Mouse (Mus musculus) midbrain, embryonic 14.5 days (tissue): ENCODE measurements at regions not wholly inside any gene's neighbourhood (a gene's known extent, or its start where the extent isn't known, plus 50 kb on each side); places are given as distances from the start of the nearest gene placed in this dataset.

ENCODE experiments used
- ATAC-seq: fragments of 200-750 bp; cut with Nextera tagmentation; 2 replicates; pipeline ENCODE4 v1.8.0; 2017; ENCODE audit warnings: moderate number of reproducible peaks, moderate library complexity; ENCODE audit not compliant: low FRiP score, low TSS enrichment
- DNase-seq: peaks from one replicate; pipeline ENCODE4 v3.0.0-alpha.2; 2015
- H3K27ac ChIP-seq: fragments of 300-500 bp; sonication (generic); replicated peaks from 2 replicates; pipeline ENCODE4 v1.5.1; 2014; ENCODE audit warnings: mild to moderate bottlenecking, low read depth, low read length, moderate library complexity
- H3K27me3 ChIP-seq: fragments of 300-500 bp; sonication (generic); 2 replicates; pipeline ENCODE4 v1.6.1; 2014; ENCODE audit warnings: low read length, control low read depth, mixed read lengths; ENCODE audit not compliant: control insufficient read depth, insufficient read depth
- H3K36me3 ChIP-seq: fragments of 300-500 bp; sonication (generic); 2 replicates; pipeline ENCODE4 v1.6.1; 2014; ENCODE audit warnings: low read length, control low read depth; ENCODE audit not compliant: control insufficient read depth, insufficient read depth
- H3K4me1 ChIP-seq: fragments of 300-500 bp; sonication (generic); 2 replicates; pipeline ENCODE4 v1.6.1; 2014; ENCODE audit warnings: mild to moderate bottlenecking, antibody characterized with exemption, low read length, control low read depth; ENCODE audit not compliant: control insufficient read depth, insufficient read depth
- H3K4me2 ChIP-seq: fragments of 300-500 bp; sonication (generic); 2 replicates; pipeline ENCODE4 v1.6.1; 2014; ENCODE audit warnings: mild to moderate bottlenecking, low read length, moderate library complexity
- H3K4me3 ChIP-seq: fragments of 300-500 bp; sonication (generic); replicated peaks from 2 replicates; pipeline ENCODE4 v1.5.1; 2014; ENCODE audit warnings: low read depth, low read length
- H3K9ac ChIP-seq: fragments of 300-500 bp; sonication (generic); replicated peaks from 2 replicates; pipeline ENCODE4 v1.6.1; 2014; ENCODE audit warnings: mild to moderate bottlenecking, low read length, moderate library complexity
- H3K9me3 ChIP-seq: fragments of 300-500 bp; sonication (generic); 2 replicates; pipeline ENCODE4 v1.6.1; 2016; ENCODE audit warnings: low read length, control low read depth, mixed read lengths; ENCODE audit not compliant: control insufficient read depth
- WGBS: fragments of 180-500 bp; shearing (Covaris S2); extraction: QIAGEN DNeasy Blood & Tissue Kit; methylation state at CpG from one replicate; pipeline ENCODE4 v1.1.7; 2014; 5-methylcytosine and 5-hydroxymethylcytosine counted together

DNA sequence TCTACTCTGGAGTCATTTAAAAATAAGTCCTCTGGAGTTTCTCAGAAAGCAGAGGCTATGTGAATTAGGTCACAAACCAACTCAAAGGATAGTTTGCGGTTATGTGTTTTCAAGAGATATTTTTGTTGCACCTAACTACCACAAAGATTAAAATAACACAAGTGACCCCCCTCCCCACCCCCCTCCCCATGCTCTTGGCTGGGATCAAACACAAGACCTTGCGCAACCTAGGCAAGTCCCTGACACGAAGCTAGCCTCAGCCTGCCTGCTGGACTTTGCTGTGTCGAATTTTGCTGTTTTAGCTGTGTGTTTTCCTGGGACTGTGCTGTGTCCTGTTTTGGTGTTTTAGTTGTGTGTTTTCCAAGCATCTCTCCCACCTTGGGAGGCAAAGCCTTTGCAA, 94.0 kb upstream of the Ubr2 start:
- no peaks in the 10 kb centered on the region for H3K9me3 ChIP-seq
- no peaks in the 10 kb centered on the region for H3K27me3 ChIP-seq
- H3K27ac ChIP-seq: no peak overlapping the region
- no peak overlapping the region for H3K4me2 ChIP-seq
- no peak for ATAC-seq
- DNase-seq: no peak
- no peaks in the 10 kb centered on the region for H3K4me1 ChIP-seq
- no peak overlapping the region for H3K4me3 ChIP-seq
- no peak overlapping the region for H3K9ac ChIP-seq
- H3K36me3 ChIP-seq: no peaks in the 10 kb centered on the region
- WGBS: 90% methylated on average over 4 of the region's 4 CpGs

DNA sequence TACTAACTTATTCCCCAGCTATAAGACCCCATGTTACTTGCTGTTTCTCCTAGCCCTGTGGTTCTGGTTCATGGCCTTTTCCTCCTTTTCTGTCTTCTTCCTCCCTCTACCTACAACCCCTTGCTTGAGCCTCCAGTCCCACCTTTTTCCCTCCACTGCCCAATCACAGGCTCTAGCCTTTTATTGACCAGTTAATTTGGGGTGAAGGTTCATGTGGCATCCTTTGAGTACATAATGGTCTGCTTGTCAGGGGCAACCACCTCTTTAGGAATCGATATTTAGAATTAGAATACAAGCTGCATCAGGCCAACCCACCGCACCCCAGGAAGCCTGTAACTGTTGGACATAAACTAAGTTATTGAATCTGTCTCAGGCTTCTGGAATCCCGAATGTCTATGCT, 84.8 kb upstream of the Ubr2 start:
- WGBS: 85% methylated on average over 3 of the region's 3 CpGs
- Histone ChIP-seq H3K9me3 (no peaks in the 10 kb centered on the region), H3K9ac (no peak overlapping the region), H3K4me2 (no peak overlapping the region), H3K4me3 (no peak overlapping the region), H3K36me3 (no peaks in the 10 kb centered on the region), H3K27me3 (no peaks in the 10 kb centered on the region), H3K4me1 (no peaks in the 10 kb centered on the region), H3K27ac (no peak overlapping the region)
- DNase-seq (no peak), ATAC-seq (no peak)

- ATAC-seq: no peak
- Histone ChIP-seq H3K4me3 (no peak overlapping the region), H3K27me3 (no peaks in the 10 kb centered on the region), H3K4me2 (no peak overlapping the region), H3K36me3 (no peaks in the 10 kb centered on the region), H3K9ac (no peak overlapping the region), H3K27ac (no peak overlapping the region), H3K4me1 (no peaks in the 10 kb centered on the region), H3K9me3 (peaks cover 3% of the 10 kb centered on the region; the same call in 1 of the 2 replicates)
- no peak for DNase-seq
- WGBS: 92% methylated on average over 9 of the region's 9 CpGs
These were observed 81.7 kb upstream of the Ubr2 start for GRCm38 (mm10) chr17:47092076-47092475.

- Histone ChIP-seq H3K27ac (no peak overlapping the region), H3K9ac (no peak overlapping the region), H3K4me3 (no peak overlapping the region), H3K4me1 (no peaks in the 10 kb centered on the region), H3K4me2 (no peak overlapping the region), H3K9me3 (peaks cover 3% of the 10 kb centered on the region; the same call in 1 of the 2 replicates), H3K27me3 (no peaks in the 10 kb centered on the region), H3K36me3 (no peaks in the 10 kb centered on the region)
- WGBS: 87% methylated on average over 3 of the region's 3 CpGs
- ATAC-seq: no peak
- DNase-seq: no peak
These were observed 79.4 kb upstream of the Ubr2 start for GRCm38 (mm10) chr17:47089769-47090168.

DNA sequence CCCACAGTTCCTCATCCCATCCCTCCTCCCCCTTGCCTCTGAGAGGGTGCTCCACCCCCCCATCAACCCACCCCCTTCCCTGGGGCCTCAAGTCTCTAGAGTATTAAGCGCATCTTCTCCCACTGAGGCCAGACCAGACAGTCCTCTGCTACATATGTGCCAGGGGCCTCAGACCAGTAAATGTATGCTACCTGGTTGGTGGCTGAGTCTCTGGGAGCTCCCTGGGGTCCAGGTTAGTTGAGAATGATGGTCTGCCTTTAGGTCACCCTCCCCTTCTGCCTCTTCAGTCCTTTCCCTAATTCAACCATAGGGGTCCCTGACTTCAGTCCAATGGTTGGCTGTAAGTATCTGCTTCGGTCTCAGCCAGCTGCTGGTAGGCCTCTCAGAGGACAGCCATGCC, 58.9 kb upstream of the Ubr2 start:
- H3K4me2 ChIP-seq: no peak overlapping the region
- no peak for DNase-seq
- ATAC-seq: no peak
- no peak overlapping the region for H3K27ac ChIP-seq
- H3K4me3 ChIP-seq: no peak overlapping the region
- 89% methylated on average over 2 of the region's 2 CpGs for WGBS
- H3K9me3 ChIP-seq: no peaks in the 10 kb centered on the region
- H3K4me1 ChIP-seq: no peaks in the 10 kb centered on the region
- H3K27me3 ChIP-seq: no peaks in the 10 kb centered on the region
- H3K9ac ChIP-seq: no peak overlapping the region
- H3K36me3 ChIP-seq: no peaks in the 10 kb centered on the region

GRCm38 (mm10) chr17:47065307-47065901, 55.0 kb upstream of the Ubr2 start:
- no peak for ATAC-seq
- no peaks in the 10 kb centered on the region for H3K9me3 ChIP-seq
- no peak for DNase-seq
- no peaks in the 10 kb centered on the region for H3K27me3 ChIP-seq
- no peaks in the 10 kb centered on the region for H3K4me1 ChIP-seq
- 77% methylated on average over 4 of the region's 4 CpGs for WGBS
- H3K36me3 ChIP-seq: no peaks in the 10 kb centered on the region
- no peak overlapping the region for H3K4me2 ChIP-seq
- no peak overlapping the region for H3K27ac ChIP-seq
- H3K4me3 ChIP-seq: no peak overlapping the region
- no peak overlapping the region for H3K9ac ChIP-seq

- H3K27me3 ChIP-seq: no peaks in the 10 kb centered on the region
- no peak overlapping the region for H3K9ac ChIP-seq
- H3K4me2 ChIP-seq: no peak overlapping the region
- H3K4me1 ChIP-seq: no peaks in the 10 kb centered on the region
- DNase-seq (no peak), ATAC-seq (no peak)
- H3K9me3 ChIP-seq: no peaks in the 10 kb centered on the region
- no peak overlapping the region for H3K27ac ChIP-seq
- no peaks in the 10 kb centered on the region for H3K36me3 ChIP-seq
- WGBS: 75% methylated on average over 14 of the region's 14 CpGs
- H3K4me3 ChIP-seq: no peak overlapping the region
These were observed 54.4 kb upstream of the Ubr2 start for GRCm38 (mm10) chr17:47064592-47065306.

GRCm38 (mm10) chr17:47064006-47064405, 53.6 kb upstream of the Ubr2 start:
- Histone ChIP-seq H3K4me1 (no peaks in the 10 kb centered on the region), H3K36me3 (no peaks in the 10 kb centered on the region), H3K27me3 (no peaks in the 10 kb centered on the region), H3K27ac (no peak overlapping the region), H3K4me3 (no peak overlapping the region), H3K9me3 (no peaks in the 10 kb centered on the region), H3K4me2 (no peak overlapping the region), H3K9ac (no peak overlapping the region)
- 89% methylated on average over 4 of the region's 4 CpGs for WGBS
- no peak for DNase-seq
- ATAC-seq: no peak

GRCm38 (mm10) chr17:47061031-47061620, 50.8 kb upstream of the Ubr2 start:
- no peaks in the 10 kb centered on the region for H3K27me3 ChIP-seq
- H3K4me2 ChIP-seq: no peak overlapping the region
- 88% methylated on average over 8 of the region's 8 CpGs for WGBS
- H3K4me3 ChIP-seq: no peak overlapping the region
- no peak overlapping the region for H3K9ac ChIP-seq
- no peak for ATAC-seq
- no peaks in the 10 kb centered on the region for H3K4me1 ChIP-seq
- H3K27ac ChIP-seq: no peak overlapping the region
- no peaks in the 10 kb centered on the region for H3K9me3 ChIP-seq
- H3K36me3 ChIP-seq: no peaks in the 10 kb centered on the region
- no peak for DNase-seq
